Mouse (Mus musculus): ENCODE data around the gene Camkmt. TPM values are rescaled to one million over a fixed set of nuclear protein-coding genes. Genes with fewer than 3 reads are reported as not detected.

Gene Camkmt
- polyA plus RNA-seq, 1 experiment from 2014 or later, result 11.4 TPM

DNA sequence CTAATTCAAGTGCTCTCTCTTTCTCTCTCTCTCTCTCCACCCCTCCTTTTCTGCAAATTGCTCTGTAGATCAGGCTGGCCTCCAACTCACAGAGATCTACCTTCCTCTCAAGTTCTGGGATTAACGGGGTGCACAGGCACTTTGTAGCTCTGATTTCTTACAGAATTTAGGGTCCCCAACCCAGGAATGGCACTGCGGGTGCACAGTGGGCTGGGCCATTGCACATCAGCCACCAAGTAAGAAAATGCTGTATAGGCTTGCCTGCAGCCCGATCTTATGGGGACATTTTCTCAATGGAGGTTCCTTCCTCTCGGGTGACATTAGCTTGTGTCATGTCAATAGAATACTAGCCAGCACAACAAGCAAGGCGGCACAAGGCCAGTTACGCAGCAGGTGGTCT, 31.2 kb upstream of the Camkmt start:
- H3K9ac ChIP-seq (ENCODE audit: low read length), result no peak overlapping the region
- no peak overlapping the region for H3K27ac ChIP-seq (replicated peaks; ENCODE audit: low read depth, low read length)
- no peaks in the 10 kb centered on the region for H3K27me3 ChIP-seq (ENCODE audit: control insufficient read depth, insufficient read depth, low read length)
- no peak overlapping the region for H3K4me2 ChIP-seq (ENCODE audit: low read depth, severe bottlenecking)
- no peaks in the 10 kb centered on the region for H3K9me3 ChIP-seq (ENCODE audit: control insufficient read depth, low read length)
- H3K4me3 ChIP-seq (ENCODE audit: low read depth, low read length), result no peak overlapping the region
- ATAC-seq (ENCODE audit: insufficient number of reproducible peaks, low FRiP score, low TSS enrichment, low read depth) (no peak), DNase-seq (ENCODE audit: low spot score) (no peak)
- WGBS, result 88% methylated on average over 6 of the region's 6 CpGs
- H3K36me3 ChIP-seq (ENCODE audit: control insufficient read depth, insufficient read depth, low read length), result no peaks in the 10 kb centered on the region
- H3K4me1 ChIP-seq (ENCODE audit: control insufficient read depth, insufficient read depth, low read length), result no peaks in the 10 kb centered on the region

DNA sequence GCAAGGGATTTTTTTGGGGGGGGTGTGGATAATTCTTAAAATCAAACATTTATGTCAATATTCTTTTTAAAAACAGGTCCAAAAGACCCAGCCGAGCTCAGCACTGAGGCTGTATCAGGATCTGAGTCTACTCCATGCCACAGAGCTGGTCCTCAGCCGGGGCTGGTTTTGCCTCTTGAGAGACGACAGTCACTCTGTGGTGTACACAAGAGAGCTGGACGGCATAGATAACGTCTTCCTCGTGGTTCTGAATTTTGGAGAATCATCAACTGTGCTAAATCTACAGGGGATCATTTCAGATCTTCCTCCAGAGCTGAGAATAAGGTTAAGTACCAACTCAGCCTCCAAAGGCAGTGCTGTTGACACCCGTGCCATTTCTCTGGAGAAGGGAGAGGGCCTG, 26.8 kb upstream of the Camkmt start:
- no peaks in the 10 kb centered on the region for H3K9me3 ChIP-seq (ENCODE audit: control insufficient read depth, low read length)
- H3K4me3 ChIP-seq (ENCODE audit: low read depth, low read length), result no peak overlapping the region
- ATAC-seq (ENCODE audit: insufficient number of reproducible peaks, low FRiP score, low TSS enrichment, low read depth) (no peak), DNase-seq (ENCODE audit: low spot score) (no peak)
- no peak overlapping the region for H3K4me2 ChIP-seq (ENCODE audit: low read depth, severe bottlenecking)
- 93% methylated on average over 7 of the region's 7 CpGs for WGBS
- H3K36me3 ChIP-seq (ENCODE audit: control insufficient read depth, insufficient read depth, low read length), result peaks cover 7% of the 10 kb centered on the region
- H3K4me1 ChIP-seq (ENCODE audit: control insufficient read depth, insufficient read depth, low read length), result no peaks in the 10 kb centered on the region
- H3K27me3 ChIP-seq (ENCODE audit: control insufficient read depth, insufficient read depth, low read length), result no peaks in the 10 kb centered on the region
- no peak overlapping the region for H3K27ac ChIP-seq (replicated peaks; ENCODE audit: low read depth, low read length)
- H3K9ac ChIP-seq (ENCODE audit: low read length), result no peak overlapping the region

DNA sequence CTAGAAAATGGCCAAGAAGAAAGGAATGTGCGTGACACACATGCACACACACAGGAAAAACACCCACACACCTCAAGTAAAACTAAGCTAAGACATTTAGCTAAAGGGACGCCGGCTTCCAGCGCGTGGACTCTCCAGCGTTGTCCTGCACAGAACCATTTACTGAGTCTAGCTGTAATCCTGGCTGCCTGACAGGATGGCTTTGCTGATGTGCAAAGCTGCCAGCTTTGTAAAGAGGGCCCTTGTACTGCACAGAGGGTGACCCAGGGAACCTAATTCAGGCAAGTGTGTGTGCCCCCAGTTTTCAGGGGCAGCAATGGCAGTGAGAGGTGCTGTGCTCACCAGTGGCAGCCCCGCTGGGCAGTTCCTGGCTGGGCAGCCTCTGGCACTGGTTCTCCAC, 23.0 kb upstream of the Camkmt start:
- no peaks in the 10 kb centered on the region for H3K4me1 ChIP-seq (ENCODE audit: control insufficient read depth, insufficient read depth, low read length)
- no peak overlapping the region for H3K4me3 ChIP-seq (ENCODE audit: low read depth, low read length)
- ATAC-seq (ENCODE audit: insufficient number of reproducible peaks, low FRiP score, low TSS enrichment, low read depth) (no peak), DNase-seq (ENCODE audit: low spot score) (no peak)
- WGBS, result 92% methylated on average over 7 of the region's 7 CpGs
- H3K9me3 ChIP-seq (ENCODE audit: control insufficient read depth, low read length), result no peaks in the 10 kb centered on the region
- H3K36me3 ChIP-seq (ENCODE audit: control insufficient read depth, insufficient read depth, low read length), result peaks cover 7% of the 10 kb centered on the region
- no peak overlapping the region for H3K27ac ChIP-seq (replicated peaks; ENCODE audit: low read depth, low read length)
- H3K9ac ChIP-seq (ENCODE audit: low read length), result no peak overlapping the region
- no peak overlapping the region for H3K4me2 ChIP-seq (ENCODE audit: low read depth, severe bottlenecking)
- no peaks in the 10 kb centered on the region for H3K27me3 ChIP-seq (ENCODE audit: control insufficient read depth, insufficient read depth, low read length)

DNA sequence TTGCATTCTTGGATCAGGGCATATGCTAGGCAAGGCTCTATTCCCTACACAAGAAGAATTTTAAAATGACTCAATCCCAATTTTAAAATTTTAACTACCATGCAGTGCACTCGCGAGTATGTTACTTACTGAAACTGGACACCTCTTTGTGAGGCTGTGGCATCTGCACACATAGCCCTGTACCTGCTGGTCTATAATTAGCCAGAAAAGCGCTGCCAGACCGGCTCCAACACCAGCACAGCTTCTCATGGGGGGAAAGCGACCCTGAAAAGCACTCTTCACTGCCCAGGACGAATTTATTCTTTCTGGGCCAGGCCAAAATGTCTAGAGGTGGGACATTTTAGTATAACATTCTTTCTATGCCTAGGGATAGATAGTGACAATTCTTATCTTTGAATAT, 19.7 kb upstream of the Camkmt start:
- DNase-seq (ENCODE audit: low spot score) (no peak), ATAC-seq (ENCODE audit: insufficient number of reproducible peaks, low FRiP score, low TSS enrichment, low read depth) (no peak)
- Histone ChIP-seq H3K36me3 (ENCODE audit: control insufficient read depth, insufficient read depth, low read length) (peaks cover 5% of the 10 kb centered on the region), H3K9me3 (ENCODE audit: control insufficient read depth, low read length) (no peaks in the 10 kb centered on the region), H3K27ac (replicated peaks; ENCODE audit: low read depth, low read length) (no peak overlapping the region), H3K4me2 (ENCODE audit: low read depth, severe bottlenecking) (no peak overlapping the region), H3K4me3 (ENCODE audit: low read depth, low read length) (no peak overlapping the region), H3K4me1 (ENCODE audit: control insufficient read depth, insufficient read depth, low read length) (no peaks in the 10 kb centered on the region), H3K9ac (ENCODE audit: low read length) (no peak overlapping the region), H3K27me3 (ENCODE audit: control insufficient read depth, insufficient read depth, low read length) (no peaks in the 10 kb centered on the region)
- 78% methylated on average over 6 of the region's 6 CpGs for WGBS

DNA sequence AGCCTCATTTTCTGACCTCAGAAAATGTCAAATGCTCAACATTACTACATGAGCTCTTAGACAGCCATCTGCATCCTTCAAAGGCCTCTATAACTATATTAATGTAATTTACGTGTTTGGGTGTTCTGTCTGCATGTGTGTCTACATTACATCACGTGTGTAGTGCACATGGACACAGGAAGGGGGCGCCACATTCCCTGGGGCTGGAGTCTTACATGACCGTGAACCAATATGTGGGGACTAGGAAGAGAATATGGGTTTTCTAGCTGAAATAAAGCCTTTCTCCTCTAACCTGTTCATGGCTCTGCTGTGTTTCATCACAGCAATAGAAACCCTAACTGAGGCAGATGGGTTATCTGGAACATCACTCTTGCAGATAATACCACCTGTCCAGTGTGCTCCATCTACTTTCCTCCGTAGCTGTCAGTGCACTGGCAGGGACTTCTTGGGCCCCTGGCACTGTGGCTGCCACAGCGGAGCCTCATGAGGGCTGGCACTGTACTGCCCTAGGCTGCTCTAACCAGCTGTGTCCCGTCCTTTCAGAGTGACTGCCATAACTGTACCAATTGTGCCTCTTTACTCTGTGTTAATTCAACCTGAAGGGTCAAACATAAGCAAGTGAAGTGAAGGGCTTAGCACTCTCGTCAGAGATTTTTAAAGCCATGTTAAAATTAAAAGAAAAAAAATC, 19.1 kb upstream of the Camkmt start:
- WGBS, result 95% methylated on average over 8 of the region's 8 CpGs
- Histone ChIP-seq H3K4me3 (ENCODE audit: low read depth, low read length) (no peak overlapping the region), H3K9ac (ENCODE audit: low read length) (no peak overlapping the region), H3K4me2 (ENCODE audit: low read depth, severe bottlenecking) (no peak overlapping the region), H3K36me3 (ENCODE audit: control insufficient read depth, insufficient read depth, low read length) (peaks cover 3% of the 10 kb centered on the region), H3K4me1 (ENCODE audit: control insufficient read depth, insufficient read depth, low read length) (no peaks in the 10 kb centered on the region), H3K27me3 (ENCODE audit: control insufficient read depth, insufficient read depth, low read length) (no peaks in the 10 kb centered on the region), H3K9me3 (ENCODE audit: control insufficient read depth, low read length) (no peaks in the 10 kb centered on the region), H3K27ac (replicated peaks; ENCODE audit: low read depth, low read length) (no peak overlapping the region)
- DNase-seq (ENCODE audit: low spot score) (no peak), ATAC-seq (ENCODE audit: insufficient number of reproducible peaks, low FRiP score, low TSS enrichment, low read depth) (no peak)

DNA sequence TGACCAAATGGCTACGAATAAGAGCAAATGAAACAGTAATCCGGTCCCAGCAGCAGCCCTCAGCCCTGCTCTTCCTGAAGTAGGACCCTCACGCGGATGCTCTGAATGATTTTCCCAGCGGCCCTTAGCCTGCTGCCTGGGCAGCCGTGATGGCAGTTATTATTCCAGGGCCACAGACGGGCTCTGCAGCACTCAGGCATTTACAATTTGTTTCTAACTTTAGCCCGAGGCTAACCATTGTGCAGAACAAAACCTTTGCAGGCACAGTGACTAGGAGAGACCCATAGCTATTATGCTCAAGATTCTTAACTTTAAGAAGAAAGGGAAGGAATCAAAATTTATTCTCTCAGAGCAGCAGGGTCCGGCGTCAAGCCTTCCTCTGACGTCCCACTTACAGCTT, 18.0 kb upstream of the Camkmt start:
- WGBS, result 68% methylated on average over 11 of the region's 11 CpGs
- no peak for DNase-seq (ENCODE audit: low spot score)
- no peak overlapping the region for H3K4me2 ChIP-seq (ENCODE audit: low read depth, severe bottlenecking)
- H3K36me3 ChIP-seq (ENCODE audit: control insufficient read depth, insufficient read depth, low read length), result peaks cover 5% of the 10 kb centered on the region; the same call in 1 of the 2 replicates
- H3K27me3 ChIP-seq (ENCODE audit: control insufficient read depth, insufficient read depth, low read length), result no peaks in the 10 kb centered on the region
- H3K9ac ChIP-seq (ENCODE audit: low read length), result no peak overlapping the region
- H3K27ac ChIP-seq (replicated peaks; ENCODE audit: low read depth, low read length), result no peak overlapping the region
- H3K4me1 ChIP-seq (ENCODE audit: control insufficient read depth, insufficient read depth, low read length), result no peaks in the 10 kb centered on the region
- no peaks in the 10 kb centered on the region for H3K9me3 ChIP-seq (ENCODE audit: control insufficient read depth, low read length)
- no peak overlapping the region for H3K4me3 ChIP-seq (ENCODE audit: low read depth, low read length)
- ATAC-seq (ENCODE audit: insufficient number of reproducible peaks, low FRiP score, low TSS enrichment, low read depth), result no peak

DNA sequence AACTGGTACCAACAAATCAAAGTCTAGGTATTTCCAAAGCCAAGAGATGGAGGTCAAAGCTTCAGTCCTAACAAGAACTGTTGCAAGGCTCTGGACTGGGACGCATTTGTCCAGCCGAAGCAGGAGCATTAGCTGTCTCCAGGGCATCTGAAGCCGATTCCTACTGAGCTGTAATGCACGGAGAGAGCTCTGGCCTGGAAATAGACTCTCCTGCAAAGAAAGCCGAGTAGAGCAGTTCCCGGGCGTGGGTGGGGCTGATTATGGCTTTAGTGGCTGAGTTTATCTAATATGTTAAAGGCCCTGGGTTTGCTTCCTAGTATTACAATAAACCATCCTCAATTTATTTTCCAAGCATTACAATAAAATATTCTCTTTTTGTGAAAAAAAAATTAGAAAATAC, 17.1 kb upstream of the Camkmt start:
- H3K9ac ChIP-seq (ENCODE audit: low read length), result no peak overlapping the region
- no peaks in the 10 kb centered on the region for H3K9me3 ChIP-seq (ENCODE audit: control insufficient read depth, low read length)
- H3K27ac ChIP-seq (replicated peaks; ENCODE audit: low read depth, low read length), result no peak overlapping the region
- DNase-seq (ENCODE audit: low spot score) (no peak), ATAC-seq (ENCODE audit: insufficient number of reproducible peaks, low FRiP score, low TSS enrichment, low read depth) (no peak)
- no peaks in the 10 kb centered on the region for H3K27me3 ChIP-seq (ENCODE audit: control insufficient read depth, insufficient read depth, low read length)
- no peak overlapping the region for H3K4me2 ChIP-seq (ENCODE audit: low read depth, severe bottlenecking)
- no peaks in the 10 kb centered on the region for H3K4me1 ChIP-seq (ENCODE audit: control insufficient read depth, insufficient read depth, low read length)
- H3K36me3 ChIP-seq (ENCODE audit: control insufficient read depth, insufficient read depth, low read length), result peaks cover 5% of the 10 kb centered on the region; the same call in 1 of the 2 replicates
- H3K4me3 ChIP-seq (ENCODE audit: low read depth, low read length), result no peak overlapping the region
- WGBS, result 82% methylated on average over 7 of the region's 7 CpGs

DNA sequence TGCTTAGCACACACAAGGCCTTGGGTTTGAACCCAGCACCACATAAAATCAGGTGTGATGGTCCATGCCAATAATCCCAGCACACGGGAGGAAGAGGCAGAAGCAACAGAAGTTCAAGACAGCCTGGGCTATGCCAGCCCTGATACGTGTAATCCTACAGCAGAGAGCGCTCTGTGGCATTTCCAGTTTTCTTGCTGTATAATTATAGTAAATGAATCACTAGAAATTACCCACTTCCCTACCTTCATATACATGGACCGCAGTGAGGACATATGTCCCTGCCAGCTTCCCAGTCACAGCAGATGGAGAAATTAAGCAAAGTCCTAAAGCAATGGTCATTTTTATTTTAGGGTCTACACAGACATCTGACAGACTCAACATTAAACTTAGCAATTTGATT, 16.3 kb upstream of the Camkmt start:
- peaks cover 5% of the 10 kb centered on the region; the same call in 1 of the 2 replicates for H3K36me3 ChIP-seq (ENCODE audit: control insufficient read depth, insufficient read depth, low read length)
- no peak overlapping the region for H3K27ac ChIP-seq (replicated peaks; ENCODE audit: low read depth, low read length)
- DNase-seq (ENCODE audit: low spot score) (no peak), ATAC-seq (ENCODE audit: insufficient number of reproducible peaks, low FRiP score, low TSS enrichment, low read depth) (no peak)
- H3K27me3 ChIP-seq (ENCODE audit: control insufficient read depth, insufficient read depth, low read length), result no peaks in the 10 kb centered on the region
- no peak overlapping the region for H3K4me2 ChIP-seq (ENCODE audit: low read depth, severe bottlenecking)
- H3K9ac ChIP-seq (ENCODE audit: low read length), result no peak overlapping the region
- H3K4me1 ChIP-seq (ENCODE audit: control insufficient read depth, insufficient read depth, low read length), result no peaks in the 10 kb centered on the region
- H3K4me3 ChIP-seq (ENCODE audit: low read depth, low read length), result no peak overlapping the region
- no peaks in the 10 kb centered on the region for H3K9me3 ChIP-seq (ENCODE audit: control insufficient read depth, low read length)
- WGBS, result 92% methylated on average over 4 of the region's 4 CpGs

DNA sequence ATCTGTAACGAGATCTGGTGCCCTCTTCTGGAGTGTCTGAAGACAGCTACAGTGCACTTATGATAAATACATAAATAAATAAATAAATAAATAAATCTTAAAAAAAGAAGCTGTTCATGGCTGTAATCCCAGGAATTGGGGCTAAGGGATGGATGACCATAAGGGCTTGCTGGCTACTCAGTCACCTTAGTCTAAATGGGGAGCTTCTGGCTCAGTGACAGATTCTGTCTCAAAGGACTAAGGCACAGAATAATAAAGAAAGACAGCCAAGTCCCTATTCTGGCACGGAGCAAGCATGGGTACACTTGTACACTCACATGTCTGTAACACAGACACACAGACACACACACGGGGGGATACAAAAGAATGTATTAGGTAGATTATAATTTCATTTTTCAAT, 11.1 kb upstream of the Camkmt start:
- WGBS, result 91% methylated on average over 3 of the region's 3 CpGs
- Histone ChIP-seq H3K4me3 (ENCODE audit: low read depth, low read length) (no peak overlapping the region), H3K4me1 (ENCODE audit: control insufficient read depth, insufficient read depth, low read length) (no peaks in the 10 kb centered on the region), H3K9me3 (ENCODE audit: control insufficient read depth, low read length) (no peaks in the 10 kb centered on the region), H3K9ac (ENCODE audit: low read length) (no peak overlapping the region), H3K4me2 (ENCODE audit: low read depth, severe bottlenecking) (no peak overlapping the region), H3K36me3 (ENCODE audit: control insufficient read depth, insufficient read depth, low read length) (peaks cover 5% of the 10 kb centered on the region; the same call in 1 of the 2 replicates), H3K27me3 (ENCODE audit: control insufficient read depth, insufficient read depth, low read length) (no peaks in the 10 kb centered on the region), H3K27ac (replicated peaks; ENCODE audit: low read depth, low read length) (no peak overlapping the region)
- DNase-seq (ENCODE audit: low spot score) (no peak), ATAC-seq (ENCODE audit: insufficient number of reproducible peaks, low FRiP score, low TSS enrichment, low read depth) (no peak)

All from limb, embryonic 11.5 days (tissue).